In genomic region chr3:144506213-144506612, GRCm38 (mm10) we compare ENCODE assay signal across 8 mouse cellular contexts.
DNase-seq lines count a peak whose midpoint lies in the region; ATAC-seq lines count a peak whose summit lies in the region.

No protein-coding gene starts in this region.

- DNase-seq in kidney, adult 9 months: peak; percentile 8
- no peak for DNase-seq in kidney, adult 18-20 months
- peak; percentile 12 for DNase-seq in adrenal gland, postnatal 25 days
- DNase-seq in right cerebral cortex, postnatal 36 days (ENCODE audit: low spot score in 2 of 2): no peak

- ATAC-seq in heart, embryonic 12.5 days (ENCODE audit: insufficient number of reproducible peaks, low FRiP score): peak; percentile 63; the same call in 1 of the 2 replicates
- ATAC-seq in liver, embryonic 16.5 days (ENCODE audit: low read depth): peak; percentile 67; the same call in 1 of the 2 replicates
- no peak for ATAC-seq in midbrain, embryonic 15.5 days (replicated peaks)
- ATAC-seq in erythroid progenitor cell, adult 5-6 weeks (replicated peaks; ENCODE audit: low FRiP score, poor library complexity, severe bottlenecking): no peak

- peak overlapping the region; percentile 37 for H3K4me2 ChIP-seq in heart, embryonic 12.5 days
- no peak overlapping the region for H3K4me2 ChIP-seq in liver, embryonic 16.5 days (ENCODE audit: low read depth, low read length)
- H3K4me2 ChIP-seq in midbrain, embryonic 15.5 days: no peak overlapping the region

- H3K4me3 ChIP-seq in heart, embryonic 12.5 days: no peak overlapping the region
- no peak overlapping the region for H3K4me3 ChIP-seq in liver, embryonic 16.5 days (ENCODE audit: low read depth, low read length)
- H3K4me3 ChIP-seq in midbrain, embryonic 15.5 days: no peak overlapping the region

- peak overlapping the region; percentile 31 for H3K27ac ChIP-seq in heart, embryonic 12.5 days (ENCODE audit: poor library complexity, severe bottlenecking)
- no peak overlapping the region for H3K27ac ChIP-seq in liver, embryonic 16.5 days (ENCODE audit: low read length)
- no peak overlapping the region for H3K27ac ChIP-seq in midbrain, embryonic 15.5 days

- H3K27me3 ChIP-seq in heart, embryonic 12.5 days (replicated peaks): no peaks in the 10 kb centered on the region
- H3K27me3 ChIP-seq in liver, embryonic 16.5 days (ENCODE audit: control insufficient read depth, insufficient read depth, low read depth, low read length): no peaks in the 10 kb centered on the region
- H3K27me3 ChIP-seq in midbrain, embryonic 15.5 days (replicated peaks): no peaks in the 10 kb centered on the region

- WGBS in heart, embryonic 12.5 days: 13% methylated on average over 3 of the region's 3 CpGs
- 52% methylated on average over 3 of the region's 3 CpGs for WGBS in liver, embryonic 16.5 days (ENCODE audit: insufficient replicate concordance)
- 32% methylated on average over 3 of the region's 3 CpGs for WGBS in midbrain, embryonic 15.5 days

- H3K4me1 ChIP-seq in heart, embryonic 12.5 days (replicated peaks): peaks cover 30% of the 10 kb centered on the region
- no peaks in the 10 kb centered on the region; the same call in 1 of the 2 replicates for H3K4me1 ChIP-seq in liver, embryonic 16.5 days (ENCODE audit: control insufficient read depth, low read depth, low read length)
- peaks cover 17% of the 10 kb centered on the region for H3K4me1 ChIP-seq in midbrain, embryonic 15.5 days

- H3K9ac ChIP-seq in heart, embryonic 12.5 days: no peak overlapping the region
- H3K9ac ChIP-seq in liver, embryonic 16.5 days (ENCODE audit: low read depth, low read length): no peak overlapping the region
- no peak overlapping the region for H3K9ac ChIP-seq in midbrain, embryonic 15.5 days

- H3K9me3 ChIP-seq in heart, embryonic 12.5 days (replicated peaks): no peaks in the 10 kb centered on the region
- no peaks in the 10 kb centered on the region for H3K9me3 ChIP-seq in liver, embryonic 16.5 days (replicated peaks; ENCODE audit: control insufficient read depth, low read length)
- no peaks in the 10 kb centered on the region for H3K9me3 ChIP-seq in midbrain, embryonic 15.5 days

- H3K36me3 ChIP-seq in heart, embryonic 12.5 days: no peaks in the 10 kb centered on the region
- no peaks in the 10 kb centered on the region for H3K36me3 ChIP-seq in liver, embryonic 16.5 days (ENCODE audit: control insufficient read depth, insufficient read depth)
- no peaks in the 10 kb centered on the region for H3K36me3 ChIP-seq in midbrain, embryonic 15.5 days (replicated peaks)

Comparison
In these comparisons a context has a peak if more than half of its experiments do, and no peak if none do; other contexts are left out.
1. DNase-seq: peak in kidney, adult 9 months (single experiment) and adrenal gland, postnatal 25 days (single experiment); none in kidney, adult 18-20 months (single experiment) and right cerebral cortex, postnatal 36 days (0 of 2).
2. ATAC-seq: peak in heart, embryonic 12.5 days (single experiment) and liver, embryonic 16.5 days (single experiment); none in midbrain, embryonic 15.5 days (single experiment) and erythroid progenitor cell, adult 5-6 weeks (single experiment).